In the genomic region with DNA sequence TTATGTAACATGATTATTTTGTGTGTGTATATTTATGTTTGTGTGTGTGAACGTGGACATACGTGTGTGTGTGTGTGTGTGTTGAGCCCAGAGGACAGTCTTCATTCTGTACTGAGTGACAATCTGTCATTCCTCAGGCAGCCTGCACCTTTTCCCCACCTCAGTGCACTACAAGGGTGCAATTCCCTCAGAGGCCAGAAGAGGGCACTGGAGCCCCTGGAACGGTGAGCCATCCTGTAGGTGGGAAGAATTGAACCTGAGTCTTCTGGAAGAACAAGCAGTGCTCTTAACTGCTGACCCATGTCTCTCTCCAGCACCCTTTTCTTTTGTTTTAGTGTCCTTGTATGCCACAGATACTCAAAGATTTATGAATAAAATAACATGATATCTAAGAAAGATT, we compare ENCODE assay signal across 9 mouse cellular contexts. TPM values are rescaled to one million over a fixed set of nuclear protein-coding genes. Genes with fewer than 3 reads are reported as not detected.
A peak's percentile ranks its signal among the peaks of the same experiment; 100 is the strongest.
DNase-seq lines count a peak whose midpoint lies in the region; ATAC-seq and TF ChIP-seq lines count a peak whose summit lies in the region.
"Had no signal": no experiment of that assay in that cellular context is flagged by ENCODE, and none has a peak within 500 bp of the region (broad histone marks: within the 10 kb centered on the region; RNA-seq: fewer than 3 reads in every experiment).

No protein-coding gene starts in this region.

- no peak overlapping the region for H3K4me3 ChIP-seq in lung, postnatal 0 days (ENCODE audit: low read depth, low read length)

- no peak for TF ChIP-seq EP300 in lung, postnatal 0 days (IDR thresholded peaks at IDR 0.05)

- no peak overlapping the region for H3K27ac ChIP-seq in lung, postnatal 0 days (ENCODE audit: low read length)

- 16% methylated on average over 3 of the region's 3 CpGs for WGBS in lung, postnatal 0 days

- peak; percentile 31; the same call in 1 of the 2 replicates for ATAC-seq in lung, postnatal 0 days

- no peaks in the 10 kb centered on the region for H3K36me3 ChIP-seq in lung, postnatal 0 days (ENCODE audit: insufficient read depth, low read length)

- no peaks in the 10 kb centered on the region for H3K9me3 ChIP-seq in lung, postnatal 0 days (ENCODE audit: low read length)

- no peak overlapping the region for H3K4me2 ChIP-seq in lung, postnatal 0 days (replicated peaks; ENCODE audit: low read depth, low read length)

- no peaks in the 10 kb centered on the region for H3K27me3 ChIP-seq in lung, postnatal 0 days (replicated peaks; ENCODE audit: insufficient read depth, low read length)

- peak; percentile 86 for TF ChIP-seq CTCF in brain, embryonic 14.5 days (IDR thresholded peaks at IDR 0.05; ENCODE audit: borderline replicate concordance, extremely low read depth, insufficient read depth, insufficient read length)
- TF ChIP-seq CTCF in lung, postnatal 0 days (IDR thresholded peaks at IDR 0.05), result peak; percentile 92

- TF ChIP-seq POLR2A in brain, embryonic 14.5 days (IDR thresholded peaks at IDR 0.05; ENCODE audit: borderline replicate concordance, extremely low read depth, insufficient read depth, insufficient read length, poor library complexity, severe bottlenecking), result no peak

- H3K4me1 ChIP-seq in lung, postnatal 0 days (ENCODE audit: insufficient read depth, low read depth, low read length), result no peaks in the 10 kb centered on the region

- H3K9ac ChIP-seq in lung, postnatal 0 days (replicated peaks; ENCODE audit: low read depth), result no peak overlapping the region

- DNase-seq in gastrocnemius, postnatal 10 days, result peak; percentile 54
- no peak for DNase-seq in gastrocnemius, postnatal 25 days
- peak; percentile 47 for DNase-seq in right cerebral cortex, adult 18-20 months
- no peak for DNase-seq in right cerebral cortex, postnatal 25 days
- DNase-seq in brain, embryonic 14.5 days (ENCODE audit: low read depth), result peak; percentile 43
- DNase-seq in forelimb bud, embryonic 11.5 days (ENCODE audit: low read depth, low spot score), result peak; percentile 57
- DNase-seq in lung, postnatal 0 days (ENCODE audit: low spot score), result peak; percentile 49
- DNase-seq in spleen, postnatal 14 days (ENCODE audit: low spot score in 2 of 2), result peak; percentile 46 to 63

RNA-seq across cellular contexts. Expression of a gene that starts 23.7 kb away (rescaled TPM):
- total RNA-seq in gastrocnemius, postnatal 10 days (2021), result under 1 TPM; 0.47 to 0.49 TPM
- total RNA-seq in gastrocnemius, postnatal 25 days (2021), result under 1 TPM; 0.13 to 0.51 TPM
- 21.3 and 23.9 TPM in 2 replicates for polyA plus RNA-seq in brain, embryonic 14.5 days (2012; rRNA removed)
- 8.8 and 14.3 TPM in 2 replicates for polyA plus RNA-seq in lung, postnatal 0 days (2015; fragmentation: Nextera tagmentation; extraction: Ambion mirVana)

RNA-seq across cellular contexts. Expression of a gene that starts 30.8 kb away (rescaled TPM):
- under 1 TPM in 1 of 2 experiments, not detected in 1; 0.49 TPM for total RNA-seq in gastrocnemius, postnatal 10 days (2021)
- total RNA-seq in gastrocnemius, postnatal 25 days (2021), result not detected
- 0.05 and 0.15 TPM in 2 replicates for polyA plus RNA-seq in brain, embryonic 14.5 days (2012; rRNA removed)
- polyA plus RNA-seq in lung, postnatal 0 days (2015; fragmentation: Nextera tagmentation; extraction: Ambion mirVana), result 1.8 and 2.5 TPM in 2 replicates
- total RNA-seq: layer of hippocampus, postnatal 36 days had no signal

Comparison
In these comparisons a context has a peak if more than half of its experiments do, and no peak if none do; other contexts are left out.
1. DNase-seq: peak in gastrocnemius, postnatal 10 days (single experiment), right cerebral cortex, adult 18-20 months (single experiment), brain, embryonic 14.5 days (single experiment), forelimb bud, embryonic 11.5 days (single experiment), lung, postnatal 0 days (single experiment) and spleen, postnatal 14 days (2 of 2); none in gastrocnemius, postnatal 25 days (single experiment) and right cerebral cortex, postnatal 25 days (single experiment).